ENCODE assay signal across 11 mouse cellular contexts in the genomic region with DNA sequence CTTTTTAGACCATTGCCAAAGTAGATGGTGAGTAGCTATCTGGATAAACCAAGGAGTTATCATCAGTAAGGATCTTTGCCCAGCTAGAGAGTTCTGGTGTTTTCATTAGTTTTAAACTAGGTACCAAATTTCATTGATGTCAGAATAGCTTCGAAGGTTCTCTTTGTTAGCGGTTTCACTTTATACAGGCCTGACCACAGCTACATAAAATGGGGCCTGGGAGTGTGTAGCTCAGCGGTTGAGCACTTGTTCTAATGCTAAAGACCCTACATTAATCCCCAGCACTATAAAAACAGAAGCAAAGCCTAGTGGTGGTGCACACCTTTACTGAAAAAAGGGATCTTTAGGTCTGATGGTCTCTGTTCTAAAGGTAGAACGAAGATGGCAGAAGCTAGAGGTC. TPM values are rescaled to one million over a fixed set of nuclear protein-coding genes. Genes with fewer than 3 reads are reported as not detected.
DNase-seq lines count a peak whose midpoint lies in the region; ATAC-seq and TF ChIP-seq lines count a peak whose summit lies in the region.
"Had no signal": no experiment of that assay in that cellular context is flagged by ENCODE, and none has a peak within 500 bp of the region (broad histone marks: within the 10 kb centered on the region; RNA-seq: fewer than 3 reads in every experiment).

No protein-coding gene starts in this region.

- TF ChIP-seq CTCF in hindbrain, postnatal 0 days (IDR thresholded peaks at IDR 0.05; ENCODE audit: low read depth): no peak

- peak overlapping the region; percentile 98; the same call in 1 of the 2 replicates for H3K9ac ChIP-seq in heart, embryonic 13.5 days
- 0 out of 2 replicates have a peak overlapping the region, but pooled peaks have one; percentile 95 for H3K9ac ChIP-seq in embryonic facial prominence, embryonic 13.5 days
- H3K9ac ChIP-seq in hindbrain, postnatal 0 days (replicated peaks; ENCODE audit: low read length): no peak overlapping the region
- H3K9ac ChIP-seq in midbrain, embryonic 12.5 days (replicated peaks): no peak overlapping the region

- H3K27me3 ChIP-seq in heart, embryonic 13.5 days (replicated peaks): no peaks in the 10 kb centered on the region
- H3K27me3 ChIP-seq in embryonic facial prominence, embryonic 13.5 days: no peaks in the 10 kb centered on the region
- H3K27me3 ChIP-seq in hindbrain, postnatal 0 days (ENCODE audit: insufficient read depth, low read length): no peaks in the 10 kb centered on the region
- no peaks in the 10 kb centered on the region for H3K27me3 ChIP-seq in midbrain, embryonic 12.5 days
- H3K27me3 ChIP-seq: CH12.LX had no signal

- DNase-seq in heart, postnatal 14 days: no peak
- no peak for DNase-seq in hindbrain, postnatal 0 days (ENCODE audit: low spot score)
- DNase-seq in ovary, postnatal 36 days (ENCODE audit: low spot score): no peak
- DNase-seq in right cerebral cortex, postnatal 10 days (ENCODE audit: low spot score in 2 of 2): no peak
- DNase-seq in left cerebral cortex, adult 9 months (ENCODE audit: low spot score in 2 of 2): no peak
- DNase-seq: adrenal gland, postnatal 14 days had no signal

- H3K9me3 ChIP-seq in heart, embryonic 13.5 days: no peaks in the 10 kb centered on the region
- H3K9me3 ChIP-seq in embryonic facial prominence, embryonic 13.5 days: no peaks in the 10 kb centered on the region
- no peaks in the 10 kb centered on the region for H3K9me3 ChIP-seq in hindbrain, postnatal 0 days (ENCODE audit: low read length)
- H3K9me3 ChIP-seq in midbrain, embryonic 12.5 days: no peaks in the 10 kb centered on the region

- H3K4me2 ChIP-seq in heart, embryonic 13.5 days: peak overlapping the region; percentile 86
- peak overlapping the region; percentile 88 for H3K4me2 ChIP-seq in embryonic facial prominence, embryonic 13.5 days
- H3K4me2 ChIP-seq in hindbrain, postnatal 0 days (ENCODE audit: low read depth, low read length): peak overlapping the region; percentile 85
- peak overlapping the region; percentile 64 for H3K4me2 ChIP-seq in midbrain, embryonic 12.5 days (replicated peaks)

- peaks cover 15% of the 10 kb centered on the region for H3K36me3 ChIP-seq in heart, embryonic 13.5 days
- peaks cover 15% of the 10 kb centered on the region for H3K36me3 ChIP-seq in embryonic facial prominence, embryonic 13.5 days
- 0 out of 2 replicates have a peak, but pooled peaks cover under 1% of the 10 kb centered on the region for H3K36me3 ChIP-seq in hindbrain, postnatal 0 days (ENCODE audit: insufficient read depth, low read length)
- peaks cover 15% of the 10 kb centered on the region for H3K36me3 ChIP-seq in midbrain, embryonic 12.5 days

- no peak overlapping the region; the same call in 1 of the 2 replicates for H3K27ac ChIP-seq in heart, embryonic 13.5 days (replicated peaks)
- no peak overlapping the region for H3K27ac ChIP-seq in embryonic facial prominence, embryonic 13.5 days
- H3K27ac ChIP-seq in hindbrain, postnatal 0 days: no peak overlapping the region
- H3K27ac ChIP-seq in midbrain, embryonic 12.5 days (replicated peaks): no peak overlapping the region

- no peak for ATAC-seq in heart, embryonic 13.5 days (ENCODE audit: extremely low read depth, insufficient number of reproducible peaks, low FRiP score, low TSS enrichment)
- ATAC-seq in embryonic facial prominence, embryonic 13.5 days (ENCODE audit: insufficient number of reproducible peaks, insufficient read depth, low FRiP score, low TSS enrichment, low read depth): no peak
- no peak for ATAC-seq in hindbrain, postnatal 0 days
- ATAC-seq in midbrain, embryonic 12.5 days (ENCODE audit: low FRiP score, low read depth): no peak

- H3K4me1 ChIP-seq in heart, embryonic 13.5 days: peaks cover 12% of the 10 kb centered on the region
- peaks cover 16% of the 10 kb centered on the region; the same call in 1 of the 2 replicates for H3K4me1 ChIP-seq in embryonic facial prominence, embryonic 13.5 days
- no peaks in the 10 kb centered on the region; the same call in 1 of the 2 replicates for H3K4me1 ChIP-seq in hindbrain, postnatal 0 days (ENCODE audit: insufficient read depth, low read length)
- peaks cover 10% of the 10 kb centered on the region for H3K4me1 ChIP-seq in midbrain, embryonic 12.5 days

- H3K4me3 ChIP-seq in heart, embryonic 13.5 days: peak overlapping the region; percentile 93; the same call in 1 of the 2 replicates
- H3K4me3 ChIP-seq in embryonic facial prominence, embryonic 13.5 days: peak overlapping the region; percentile 96
- H3K4me3 ChIP-seq in hindbrain, postnatal 0 days (ENCODE audit: low read length): peak overlapping the region; percentile 68; the same call in 1 of the 2 replicates
- peak overlapping the region; percentile 69; the same call in 1 of the 2 replicates for H3K4me3 ChIP-seq in midbrain, embryonic 12.5 days

- WGBS in heart, embryonic 13.5 days: 65% methylated on average over 4 of the region's 4 CpGs
- 62% methylated on average over 4 of the region's 4 CpGs for WGBS in embryonic facial prominence, embryonic 13.5 days
- 74% methylated on average over 4 of the region's 4 CpGs for WGBS in hindbrain, postnatal 0 days
- 64% methylated on average over 4 of the region's 4 CpGs for WGBS in midbrain, embryonic 12.5 days

- intact Hi-C loops in heart, postnatal 14 days (cut with DNase I): no loop called here

RNA-seq across cellular contexts. Expression of a gene that starts 6.3 kb away (rescaled TPM):
- 141 and 148 TPM in 2 replicates for polyA plus RNA-seq in heart, embryonic 13.5 days (2015; fragmentation: Nextera tagmentation; extraction: Ambion mirVana)
- total RNA-seq in heart, postnatal 14 days (2021): 100 to 1,000 TPM; 118 to 136 TPM
- polyA plus RNA-seq in embryonic facial prominence, embryonic 13.5 days (2015; fragmentation: Nextera tagmentation; extraction: Ambion mirVana): 197 and 212 TPM in 2 replicates
- total RNA-seq in hindbrain, postnatal 0 days (2014; rRNA removed): 35.0 and 50.7 TPM in 2 replicates
- polyA plus RNA-seq in hindbrain, postnatal 0 days (2015; fragmentation: Nextera tagmentation; extraction: Ambion mirVana): 158 and 171 TPM in 2 replicates
- polyA plus RNA-seq in midbrain, embryonic 12.5 days (2016; fragmentation: Nextera tagmentation; extraction: Ambion mirVana): 193 and 205 TPM in 2 replicates

RNA-seq across cellular contexts. Expression of a gene that starts 59.2 kb away (rescaled TPM):
- 0.29 and 0.31 TPM in 2 replicates for polyA plus RNA-seq in heart, embryonic 13.5 days (2015; fragmentation: Nextera tagmentation; extraction: Ambion mirVana)
- total RNA-seq in heart, postnatal 14 days (2021): under 1 TPM in 1 of 2 experiments, not detected in 1; 0.15 TPM
- polyA plus RNA-seq in embryonic facial prominence, embryonic 13.5 days (2015; fragmentation: Nextera tagmentation; extraction: Ambion mirVana): 1.9 and 2.9 TPM in 2 replicates
- total RNA-seq in hindbrain, postnatal 0 days (2014; rRNA removed): 0.22 and 0.26 TPM in 2 replicates
- 0.39 and 0.43 TPM in 2 replicates for polyA plus RNA-seq in hindbrain, postnatal 0 days (2015; fragmentation: Nextera tagmentation; extraction: Ambion mirVana)
- polyA plus RNA-seq in midbrain, embryonic 12.5 days (2016; fragmentation: Nextera tagmentation; extraction: Ambion mirVana): 12.1 and 13.0 TPM in 2 replicates
- total RNA-seq: adrenal gland, postnatal 14 days; left cerebral cortex, adult 18-20 months had no signal

Comparison
In these comparisons a context has a peak if more than half of its experiments do, and no peak if none do; other contexts are left out.
1. H3K9ac ChIP-seq: peak in heart, embryonic 13.5 days (single experiment) and embryonic facial prominence, embryonic 13.5 days (single experiment); none in hindbrain, postnatal 0 days (single experiment) and midbrain, embryonic 12.5 days (single experiment).
2. Peak in every context shown above with its lines, with median percentiles within 50 percentile points of each other: H3K4me2 ChIP-seq and H3K4me3 ChIP-seq.